Mouse (Mus musculus): ENCODE results near the gene Crebrf. TPM values are rescaled to one million over a fixed set of nuclear protein-coding genes. Genes with fewer than 3 reads are reported as not detected.

Crebrf gene
- polyA plus RNA-seq, 1 experiment from 2014 or later: 18.0 TPM

DNA sequence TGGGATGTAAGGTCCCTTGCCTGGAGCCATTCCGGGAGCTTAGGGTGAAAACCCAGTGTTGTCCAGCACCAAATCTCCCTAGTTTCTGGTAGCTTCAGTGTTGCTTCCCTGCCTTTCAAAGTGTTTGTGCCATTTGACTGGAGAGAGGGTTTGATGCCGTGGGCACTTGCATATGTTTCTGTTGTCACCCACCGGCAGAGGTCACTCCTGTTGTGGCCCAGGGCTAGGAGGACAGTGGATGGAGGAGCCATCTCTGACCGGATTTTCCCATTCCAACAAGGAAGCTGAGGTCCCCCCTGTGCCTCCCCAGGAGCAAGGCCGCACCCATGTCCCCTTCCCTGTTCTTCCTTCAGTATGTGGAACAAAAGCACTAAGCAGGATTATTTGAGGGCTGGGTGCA, 25.2 kb upstream of the Crebrf start:
- peaks cover 11% of the 10 kb centered on the region for H3K4me1 ChIP-seq (replicated peaks)
- H3K4me3 ChIP-seq (replicated peaks): no peak overlapping the region
- H3K36me3 ChIP-seq: 0 out of 2 replicates have a peak, but pooled peaks cover 6% of the 10 kb centered on the region
- WGBS: 84% methylated on average over 5 of the region's 5 CpGs
- H3K4me2 ChIP-seq (replicated peaks): no peak overlapping the region
- H3K9me3 ChIP-seq: no peaks in the 10 kb centered on the region
- H3K27me3 ChIP-seq: no peaks in the 10 kb centered on the region
- ATAC-seq: no peak
- 0 out of 2 replicates have a peak overlapping the region, but pooled peaks have one; percentile 0 for H3K27ac ChIP-seq
- H3K9ac ChIP-seq (replicated peaks): no peak overlapping the region

DNA sequence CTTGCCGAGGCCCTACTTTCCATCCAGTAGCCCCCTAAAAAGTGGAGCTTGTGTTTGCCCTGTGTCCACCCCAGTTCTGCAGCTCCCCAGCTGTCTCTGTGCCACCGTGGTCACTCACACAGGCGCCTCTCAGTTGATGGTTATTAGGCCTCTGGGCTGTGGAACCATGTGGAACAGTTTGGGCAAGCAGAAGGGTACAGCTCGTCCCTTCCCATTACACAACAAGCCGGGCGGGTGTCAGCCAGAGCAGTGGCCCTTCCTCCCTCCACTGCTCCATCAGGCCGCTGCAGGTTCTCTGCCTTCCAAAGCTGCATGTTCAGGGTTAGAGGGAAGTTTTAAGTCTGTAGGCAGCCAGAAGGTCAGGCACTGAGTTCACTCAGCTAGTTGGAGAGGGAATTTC, 24.3 kb upstream of the Crebrf start:
- H3K27me3 ChIP-seq: no peaks in the 10 kb centered on the region
- ATAC-seq: no peak
- H3K9me3 ChIP-seq: no peaks in the 10 kb centered on the region
- peaks cover 14% of the 10 kb centered on the region for H3K36me3 ChIP-seq
- no peak overlapping the region for H3K4me3 ChIP-seq (replicated peaks)
- H3K4me2 ChIP-seq (replicated peaks): no peak overlapping the region
- no peak overlapping the region for H3K27ac ChIP-seq
- no peak overlapping the region for H3K9ac ChIP-seq (replicated peaks)
- 91% methylated on average over 7 of the region's 7 CpGs for WGBS
- H3K4me1 ChIP-seq (replicated peaks): peaks cover 11% of the 10 kb centered on the region

DNA sequence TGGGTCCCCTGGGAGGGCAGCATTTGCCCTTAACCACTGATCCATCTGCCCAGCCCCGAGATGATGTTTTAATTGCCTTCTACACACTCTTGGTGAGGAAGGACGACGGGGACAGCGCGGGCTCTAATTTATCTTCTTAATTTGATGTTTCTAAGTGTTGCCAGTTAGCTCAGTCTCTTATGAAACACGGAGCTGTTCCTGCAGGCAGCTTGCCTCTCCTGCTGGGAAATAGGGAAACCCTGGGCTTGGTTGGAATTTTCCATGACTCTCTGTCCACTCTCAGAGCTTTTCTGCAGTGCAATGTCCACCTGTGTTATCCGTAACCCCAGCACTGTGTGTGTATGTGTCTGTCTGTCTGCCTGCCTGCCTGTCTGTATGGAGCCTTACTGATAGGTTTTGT, 22.0 kb upstream of the Crebrf start:
- 92% methylated on average over 7 of the region's 7 CpGs for WGBS
- Histone ChIP-seq H3K9ac (replicated peaks) (no peak overlapping the region), H3K4me2 (replicated peaks) (no peak overlapping the region), H3K4me3 (replicated peaks) (no peak overlapping the region), H3K4me1 (replicated peaks) (peaks cover 11% of the 10 kb centered on the region), H3K36me3 (peaks cover 30% of the 10 kb centered on the region), H3K27ac (no peak overlapping the region), H3K27me3 (no peaks in the 10 kb centered on the region), H3K9me3 (no peaks in the 10 kb centered on the region)
- no peak for ATAC-seq

DNA sequence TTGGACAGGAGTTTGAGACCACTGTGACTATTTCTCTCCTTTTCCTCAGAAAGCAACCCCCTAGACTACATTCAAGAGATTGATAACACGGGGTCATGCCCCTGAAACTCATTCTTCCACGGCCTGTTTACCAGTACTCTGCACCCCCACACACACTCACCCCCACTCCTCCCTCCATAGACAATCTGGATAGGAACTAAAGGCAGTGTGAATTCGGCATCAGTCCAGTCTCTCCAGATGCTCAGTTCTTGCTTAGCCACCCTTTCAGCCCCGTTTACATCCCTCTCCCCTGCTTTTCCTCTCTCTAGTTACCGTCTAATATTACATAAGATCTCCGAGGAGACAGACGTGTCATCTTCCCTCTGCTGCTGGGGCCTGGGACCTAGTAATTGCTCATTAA, 21.3 kb upstream of the Crebrf start:
- WGBS: 86% methylated on average over 7 of the region's 7 CpGs
- H3K27ac ChIP-seq: no peak overlapping the region
- H3K9ac ChIP-seq (replicated peaks): no peak overlapping the region
- H3K9me3 ChIP-seq: no peaks in the 10 kb centered on the region
- H3K4me1 ChIP-seq (replicated peaks): peaks cover 6% of the 10 kb centered on the region
- no peak overlapping the region for H3K4me3 ChIP-seq (replicated peaks)
- H3K4me2 ChIP-seq (replicated peaks): no peak overlapping the region
- H3K27me3 ChIP-seq: no peaks in the 10 kb centered on the region
- peaks cover 37% of the 10 kb centered on the region for H3K36me3 ChIP-seq
- ATAC-seq: no peak

DNA sequence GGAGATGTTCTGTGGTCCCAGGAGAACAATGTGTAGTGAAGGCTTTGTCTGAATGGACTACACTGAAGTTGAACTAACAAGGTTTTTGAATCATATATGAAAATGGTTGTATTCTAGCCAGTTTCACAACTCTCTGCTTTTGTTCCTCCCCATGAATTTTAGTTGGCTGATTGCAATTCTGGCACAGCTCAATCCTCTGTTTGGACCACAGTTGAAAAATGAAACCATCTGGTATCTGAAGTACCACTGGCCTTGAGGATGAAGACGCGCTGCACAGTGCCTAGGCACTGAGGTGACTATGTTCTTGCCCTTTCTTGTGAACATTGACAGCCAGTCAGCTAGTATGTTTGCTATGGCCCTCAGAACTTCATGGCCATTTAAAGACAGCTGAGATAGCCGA, 20.3 kb upstream of the Crebrf start:
- Histone ChIP-seq H3K9me3 (no peaks in the 10 kb centered on the region), H3K4me2 (replicated peaks) (no peak overlapping the region), H3K4me3 (replicated peaks) (no peak overlapping the region), H3K36me3 (peaks cover 46% of the 10 kb centered on the region), H3K27ac (no peak overlapping the region), H3K27me3 (no peaks in the 10 kb centered on the region), H3K9ac (replicated peaks) (no peak overlapping the region), H3K4me1 (replicated peaks) (no peaks in the 10 kb centered on the region)
- ATAC-seq: no peak
- WGBS: 96% methylated on average over 3 of the region's 3 CpGs

DNA sequence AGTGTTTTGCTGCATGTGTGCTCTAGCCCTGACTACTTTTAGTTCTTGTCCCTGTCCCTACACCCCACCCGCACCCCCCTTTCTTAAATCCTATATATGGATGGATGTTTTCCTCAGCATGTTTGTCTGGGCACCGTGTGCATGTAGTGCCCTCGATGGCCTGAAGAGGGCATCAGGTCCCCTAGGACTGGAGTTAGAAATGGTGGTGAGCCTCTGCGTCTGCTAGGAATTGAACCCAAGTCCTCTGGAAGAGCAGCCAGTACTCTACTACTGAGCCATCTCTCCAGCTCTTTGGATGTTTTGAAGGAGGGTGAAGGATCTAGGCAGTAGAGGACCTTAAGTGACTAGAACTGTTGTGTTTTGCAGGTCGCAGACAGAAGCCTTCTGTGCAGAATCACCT, 16.6 kb upstream of the Crebrf start:
- H3K36me3 ChIP-seq: peaks cover 63% of the 10 kb centered on the region
- H3K4me3 ChIP-seq (replicated peaks): no peak overlapping the region
- WGBS: 88% methylated on average over 5 of the region's 5 CpGs
- no peaks in the 10 kb centered on the region for H3K27me3 ChIP-seq
- no peak for ATAC-seq
- no peak overlapping the region for H3K4me2 ChIP-seq (replicated peaks)
- no peaks in the 10 kb centered on the region for H3K9me3 ChIP-seq
- 0 out of 2 replicates have a peak, but pooled peaks cover 6% of the 10 kb centered on the region for H3K4me1 ChIP-seq (replicated peaks)
- no peak overlapping the region for H3K9ac ChIP-seq (replicated peaks)
- no peak overlapping the region for H3K27ac ChIP-seq

DNA sequence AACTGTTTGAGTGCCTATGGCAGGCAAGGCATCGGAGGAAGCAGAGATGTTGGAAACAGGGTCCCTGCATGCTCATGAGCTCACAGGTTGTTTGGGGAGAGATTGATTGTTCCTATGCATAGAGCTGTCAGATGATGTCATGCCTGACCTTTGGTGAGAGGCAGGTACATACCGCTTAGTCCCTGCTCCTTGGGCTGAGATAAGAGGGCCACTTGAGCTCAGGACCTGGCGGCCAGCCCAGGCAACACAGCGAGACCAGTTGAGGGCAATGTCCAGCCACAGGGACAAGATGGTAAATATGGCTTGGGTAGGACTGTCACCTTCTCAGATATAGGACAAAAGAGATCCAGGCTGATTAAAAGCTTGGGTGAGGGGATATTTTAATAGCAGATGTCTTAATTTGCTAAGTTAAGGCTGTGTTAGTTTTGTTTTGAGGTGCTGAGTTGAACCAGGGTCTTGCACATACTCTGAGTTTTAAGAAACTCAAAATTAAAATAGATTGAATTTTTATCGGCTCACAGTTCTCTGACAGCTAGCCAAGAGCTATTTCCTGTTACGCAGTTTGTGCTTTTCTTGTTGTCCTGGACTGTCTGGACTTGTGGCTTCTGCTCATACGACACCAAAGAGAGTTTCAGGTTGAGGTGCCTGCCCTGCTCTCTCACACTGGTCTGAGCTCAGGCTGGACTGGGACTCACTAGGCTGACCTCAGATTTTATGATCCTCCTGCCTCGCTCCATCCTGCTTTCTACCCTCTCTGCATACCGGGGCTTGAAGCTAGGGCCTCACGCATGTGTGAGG, 15.4 kb upstream of the Crebrf start:
- Histone ChIP-seq H3K27me3 (no peaks in the 10 kb centered on the region), H3K27ac (no peak overlapping the region), H3K4me2 (replicated peaks) (no peak overlapping the region), H3K4me1 (replicated peaks) (0 out of 2 replicates have a peak, but pooled peaks cover 6% of the 10 kb centered on the region), H3K9me3 (no peaks in the 10 kb centered on the region), H3K9ac (replicated peaks) (no peak overlapping the region), H3K36me3 (peaks cover 67% of the 10 kb centered on the region), H3K4me3 (replicated peaks) (no peak overlapping the region)
- 96% methylated on average over 10 of the region's 10 CpGs for WGBS
- ATAC-seq: no peak

DNA sequence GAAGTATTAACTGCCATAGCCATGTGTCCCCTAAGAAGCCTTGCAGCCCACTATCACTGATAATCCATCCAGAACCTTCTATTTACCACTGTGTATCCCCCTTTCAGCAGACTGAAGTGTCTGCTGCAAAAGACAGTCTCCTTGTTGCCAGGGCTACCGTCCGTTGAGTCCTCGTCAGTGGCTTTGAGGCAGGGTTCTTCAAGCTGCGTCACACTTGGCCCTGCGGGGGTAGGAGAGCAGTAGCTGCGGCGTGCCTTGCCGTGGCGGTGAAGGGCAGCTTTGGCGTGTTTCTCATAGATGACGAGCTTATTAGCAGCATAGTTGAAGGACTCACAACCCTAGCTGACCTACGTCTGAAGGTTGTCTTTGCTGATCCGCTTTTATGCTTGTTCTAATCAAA, 13.9 kb upstream of the Crebrf start:
- Histone ChIP-seq H3K27ac (no peak overlapping the region), H3K9ac (replicated peaks) (no peak overlapping the region), H3K4me3 (replicated peaks) (no peak overlapping the region), H3K9me3 (no peaks in the 10 kb centered on the region), H3K4me2 (replicated peaks) (no peak overlapping the region), H3K4me1 (replicated peaks) (0 out of 2 replicates have a peak, but pooled peaks cover 6% of the 10 kb centered on the region), H3K36me3 (peaks cover 54% of the 10 kb centered on the region), H3K27me3 (no peaks in the 10 kb centered on the region)
- no peak for ATAC-seq
- WGBS: 69% methylated on average over 13 of the region's 13 CpGs

DNA sequence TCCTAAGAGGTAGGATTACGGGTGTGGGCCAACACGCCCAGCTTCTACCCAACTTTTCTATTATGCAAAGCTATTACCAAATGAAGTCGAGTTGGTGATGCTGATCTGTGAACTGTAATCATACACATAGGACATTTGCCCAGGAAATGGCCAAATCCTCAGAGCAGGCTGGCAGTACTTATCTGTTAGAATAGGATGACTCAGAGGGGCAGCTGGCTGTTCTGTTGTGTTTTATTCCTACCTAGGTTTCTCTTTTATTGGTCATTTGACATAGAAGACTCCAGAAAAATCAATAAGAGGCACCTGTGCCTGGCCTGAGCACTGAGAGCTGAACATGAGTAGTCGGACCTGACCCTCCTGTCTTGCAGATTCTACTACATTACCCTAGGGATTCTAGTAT, 12.8 kb upstream of the Crebrf start:
- H3K4me1 ChIP-seq (replicated peaks): 0 out of 2 replicates have a peak, but pooled peaks cover 6% of the 10 kb centered on the region
- WGBS: 88% methylated on average over 4 of the region's 4 CpGs
- ATAC-seq: no peak
- H3K36me3 ChIP-seq: peaks cover 45% of the 10 kb centered on the region
- H3K4me3 ChIP-seq (replicated peaks): no peak overlapping the region
- H3K27ac ChIP-seq: no peak overlapping the region
- H3K9ac ChIP-seq (replicated peaks): no peak overlapping the region
- H3K9me3 ChIP-seq: no peaks in the 10 kb centered on the region
- H3K4me2 ChIP-seq (replicated peaks): no peak overlapping the region
- no peaks in the 10 kb centered on the region for H3K27me3 ChIP-seq

DNA sequence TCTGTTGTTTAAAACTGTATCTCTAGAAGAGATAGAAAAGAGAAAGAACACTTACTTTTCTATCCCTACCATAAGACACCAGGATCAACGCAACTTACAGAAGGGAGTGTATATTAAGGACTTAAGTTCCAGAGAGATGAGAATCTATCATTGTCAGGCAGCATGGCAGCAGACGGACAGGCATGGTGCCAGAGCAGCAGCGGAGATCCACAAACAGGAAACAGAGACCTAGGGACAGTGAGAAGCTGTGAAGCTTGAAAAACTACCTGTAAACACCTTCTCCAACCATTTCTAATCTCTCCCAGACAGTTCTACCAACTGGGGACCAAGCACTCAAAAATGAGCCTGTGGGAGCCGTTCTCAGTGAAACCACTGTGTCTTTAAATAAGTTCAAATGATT, 11.8 kb upstream of the Crebrf start:
- Histone ChIP-seq H3K4me3 (replicated peaks) (no peak overlapping the region), H3K9ac (replicated peaks) (no peak overlapping the region), H3K4me1 (replicated peaks) (peaks cover 6% of the 10 kb centered on the region; the same call in 1 of the 2 replicates), H3K4me2 (replicated peaks) (no peak overlapping the region), H3K27ac (no peak overlapping the region), H3K9me3 (no peaks in the 10 kb centered on the region), H3K27me3 (no peaks in the 10 kb centered on the region), H3K36me3 (peaks cover 35% of the 10 kb centered on the region)
- no peak for ATAC-seq
- WGBS: 91% methylated on average over 4 of the region's 4 CpGs

DNA sequence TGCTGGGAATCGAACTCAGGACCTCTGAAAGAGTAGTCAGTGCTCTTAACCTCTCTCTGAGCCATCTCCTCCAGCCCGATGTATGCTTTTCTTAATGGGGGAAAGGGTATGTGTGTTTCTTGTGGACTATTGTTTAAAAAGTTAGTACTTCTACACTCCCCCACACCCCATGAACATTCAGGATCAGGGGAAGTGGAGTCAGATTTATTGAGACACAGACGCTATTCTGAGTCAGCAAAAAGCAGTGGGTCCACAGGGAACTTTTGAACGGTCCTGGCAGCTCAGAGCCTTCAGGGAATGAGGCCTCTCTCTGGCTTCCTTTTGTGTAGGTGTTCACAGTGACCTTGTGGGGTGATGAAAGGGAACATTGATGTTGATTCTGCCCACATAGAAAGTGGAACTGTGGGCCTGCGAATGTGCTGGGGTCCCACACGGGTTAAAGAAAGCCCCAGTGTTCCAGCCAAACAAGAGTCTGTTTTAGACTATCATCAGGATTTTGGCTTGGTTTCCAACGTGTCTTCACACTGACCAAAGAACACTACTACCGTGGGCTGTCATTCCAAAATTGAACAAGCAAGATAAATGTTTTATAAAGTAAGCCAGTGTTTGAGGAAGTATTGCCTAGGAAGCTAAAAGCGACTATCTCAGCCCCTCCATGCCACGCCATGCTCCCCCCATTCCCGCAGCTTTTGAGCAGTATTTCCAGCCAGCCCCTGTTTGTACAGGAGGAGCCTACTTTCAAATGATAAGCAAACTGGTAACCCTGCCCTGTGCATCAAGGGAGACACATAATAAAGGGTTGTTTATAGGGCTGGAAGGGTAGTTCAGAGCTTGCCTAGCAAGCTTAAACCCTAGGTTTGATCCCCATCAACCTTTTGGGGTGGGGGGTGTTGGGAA, 9.7 kb upstream of the Crebrf start:
- Histone ChIP-seq H3K27me3 (no peaks in the 10 kb centered on the region), H3K9ac (replicated peaks) (no peak overlapping the region), H3K9me3 (no peaks in the 10 kb centered on the region), H3K36me3 (peaks cover 16% of the 10 kb centered on the region; the same call in 1 of the 2 replicates), H3K4me2 (replicated peaks) (no peak overlapping the region), H3K4me3 (replicated peaks) (no peak overlapping the region), H3K4me1 (replicated peaks) (peaks cover 18% of the 10 kb centered on the region), H3K27ac (no peak overlapping the region)
- WGBS: 83% methylated on average over 11 of the region's 11 CpGs
- no peak for ATAC-seq

DNA sequence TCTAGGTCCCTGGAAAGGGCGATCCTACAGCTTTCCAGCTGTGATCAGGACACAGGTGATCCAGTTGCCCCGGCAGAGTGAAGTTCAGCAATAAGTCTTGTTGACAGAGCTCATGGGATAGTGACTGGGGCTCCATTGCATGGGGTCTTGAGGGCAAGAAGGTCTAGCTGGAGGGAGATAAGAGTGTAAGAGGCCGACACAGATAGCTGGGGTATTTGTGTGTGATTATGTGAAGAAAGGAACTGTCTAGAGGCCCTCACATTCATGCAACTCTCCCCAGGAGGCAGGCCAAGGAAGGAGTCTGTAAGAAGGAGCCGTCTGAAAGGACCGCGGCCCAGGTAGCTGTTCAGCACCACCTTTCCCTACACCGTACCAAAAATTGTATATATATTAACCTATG, 8.4 kb upstream of the Crebrf start:
- Histone ChIP-seq H3K27ac (no peak overlapping the region), H3K4me1 (replicated peaks) (peaks cover 11% of the 10 kb centered on the region), H3K9me3 (no peaks in the 10 kb centered on the region), H3K27me3 (no peaks in the 10 kb centered on the region), H3K36me3 (peaks cover 8% of the 10 kb centered on the region; the same call in 1 of the 2 replicates), H3K4me2 (replicated peaks) (no peak overlapping the region), H3K4me3 (replicated peaks) (no peak overlapping the region), H3K9ac (replicated peaks) (no peak overlapping the region)
- WGBS: 77% methylated on average over 7 of the region's 7 CpGs
- ATAC-seq: no peak

All from midbrain, embryonic 13.5 days (tissue).